Mouse (Mus musculus) layer of hippocampus, adult 18-20 months (tissue): Measurements from ENCODE around the gene Zfp260. TPM values are rescaled to one million over a fixed set of nuclear protein-coding genes. Genes with fewer than 3 reads are reported as not detected.

Experiments
- DNase-seq, 2 experiments: peaks; one replicate each; pipeline ENCODE4 v3.0.0; 2022; ENCODE audit warnings: low spot score in 2 of 2
- microRNA-seq, 2 experiments: library from miRNA; unstranded; fragments of <30 nt; microRNA quantifications; one replicate each; pipeline ENCODE4 v1.2.0; 2021
- total RNA-seq, 2 experiments: library from RNA; stranded (reverse); gene quantifications; 2 replicates each; pipeline ENCODE4 v1.2.3; 2021

Gene Zfp260
- total RNA-seq, 2 experiments from 2014 or later = 75.7 to 78.3 TPM

DNA sequence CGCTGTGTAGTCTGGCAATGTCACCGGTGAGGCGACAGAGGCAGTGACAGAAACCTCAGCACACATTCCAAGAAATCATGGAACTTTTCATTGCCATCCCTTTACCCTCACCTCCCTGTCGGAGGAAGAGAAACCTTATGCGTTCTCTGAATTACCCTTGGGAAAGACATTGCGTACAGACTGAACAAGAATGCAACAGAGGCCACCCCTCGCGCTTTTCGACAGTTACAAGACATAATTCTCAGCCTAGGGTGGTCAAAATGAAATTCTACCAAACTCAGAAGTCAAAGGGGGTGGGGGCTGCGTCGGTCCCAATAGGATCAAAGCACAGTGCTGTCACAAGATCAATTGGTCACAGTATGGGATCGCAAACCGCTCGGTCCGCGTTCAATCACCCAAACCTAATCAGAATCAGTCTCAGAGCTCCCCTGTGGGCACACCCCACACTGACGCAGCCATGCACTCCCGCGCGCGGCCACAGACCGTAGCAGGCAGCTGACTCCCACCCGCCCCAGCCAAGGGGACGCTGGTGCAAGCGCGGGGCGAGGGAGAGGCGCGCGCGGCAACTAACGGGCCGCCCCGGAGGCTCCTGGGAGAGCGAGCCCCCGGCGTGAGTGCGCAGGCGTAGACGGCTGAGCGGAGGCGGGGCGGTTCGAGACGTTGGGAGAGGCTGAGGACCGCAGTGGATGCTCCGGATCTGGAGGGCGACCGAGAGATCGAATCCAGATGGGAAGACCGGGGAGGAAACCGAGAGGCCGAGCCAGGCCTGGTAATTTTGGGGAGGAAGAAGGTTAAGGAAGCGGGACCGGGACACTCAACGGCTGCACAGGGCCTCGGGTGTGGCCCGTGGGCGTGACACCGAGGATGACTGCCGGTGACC is 27.0 kb downstream of the Zfp260 start, which contains the start of gene Zfp382:
Gene Zfp382, plus strand, starts transcription at position 635 of the 880 bp plus-strand sequence.
- DNase-seq = peak; percentile 89 to 91

- DNase-seq = no peak
Measured at GRCm38 (mm10) chr7:30122188-30122530, 27.6 kb downstream of the Zfp260 start.

GRCm38 (mm10) chr7:30129900-30130299 is 35.3 kb downstream of the Zfp260 start:
- no peak for DNase-seq

DNA sequence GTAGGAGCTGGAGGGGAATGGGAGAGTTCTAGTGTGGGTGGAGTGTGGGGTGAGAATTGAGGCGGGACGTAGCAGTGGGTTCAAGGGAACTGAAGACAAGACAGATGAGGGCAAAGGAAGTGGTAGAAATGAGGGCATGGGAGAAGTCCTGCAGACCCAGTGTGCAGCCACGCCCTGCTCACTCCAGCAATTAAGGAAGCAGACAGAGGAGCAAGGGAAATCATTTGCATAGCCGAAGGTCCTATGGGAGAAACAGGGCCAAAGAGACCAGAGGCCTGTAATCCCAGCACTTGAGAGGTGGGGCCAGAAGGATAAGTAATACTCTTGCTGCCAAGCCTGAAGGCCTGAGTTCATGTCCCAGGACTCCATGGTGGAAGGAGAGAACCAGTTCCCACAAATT is 37.8 kb downstream of the Zfp260 start:
- DNase-seq = no peak

- DNase-seq = peak in 1 of 2 experiments; percentile 53
Measured at GRCm38 (mm10) chr7:30136826-30137225, 42.2 kb downstream of the Zfp260 start.

DNA sequence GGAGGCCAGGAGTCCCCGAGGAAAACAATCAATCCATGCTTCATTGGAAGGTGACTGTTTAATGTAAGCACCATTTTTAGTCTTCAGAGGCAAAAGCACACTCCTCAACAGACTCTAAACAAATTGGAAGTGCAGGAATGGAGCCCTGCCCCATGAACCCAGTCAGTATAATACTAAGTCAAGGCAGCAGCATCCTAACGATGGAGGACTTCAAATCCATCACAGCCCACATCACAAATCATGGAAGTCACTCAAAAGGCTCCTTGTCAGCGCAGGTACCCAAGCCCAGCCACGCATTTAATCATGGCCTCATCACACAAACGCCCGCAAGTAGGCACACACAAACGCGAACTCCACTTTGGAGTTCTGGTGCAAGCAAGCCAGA is 48.6 kb downstream of the Zfp260 start:
- DNase-seq = no peak

- peak; percentile 47 to 75 for DNase-seq
Measured at GRCm38 (mm10) chr7:30143555-30144209, 49.1 kb downstream of the Zfp260 start.

GRCm38 (mm10) chr7:30147011-30147410 is 52.4 kb downstream of the Zfp260 start:
- DNase-seq = no peak

DNA sequence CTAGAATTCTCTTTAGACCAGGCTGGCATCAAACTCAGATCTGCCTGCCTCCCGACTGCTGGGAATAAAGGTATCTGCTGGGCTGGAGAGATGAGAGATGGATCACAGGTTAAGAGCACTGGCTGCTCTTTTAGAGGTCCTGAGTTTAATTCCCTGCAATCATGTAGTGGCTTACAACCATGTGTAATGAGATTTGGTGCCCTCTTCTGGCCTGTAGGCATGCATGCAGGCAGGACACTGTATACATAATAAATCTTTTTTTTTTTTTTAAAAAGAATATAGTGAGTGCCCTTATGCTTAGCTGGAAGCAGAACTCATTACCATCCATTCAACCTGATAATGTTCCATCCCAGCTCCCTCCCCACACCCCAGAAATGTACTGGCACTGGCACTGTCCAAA is 59.5 kb downstream of the Zfp260 start:
- no peak for DNase-seq

GRCm38 (mm10) chr7:30155507-30155906 is 60.9 kb downstream of the Zfp260 start:
- DNase-seq = no peak

Small RNA genes within 50 kb of the gene (microRNA-seq; reads per million reads assigned to microRNA genes)
- 0 reads per million in 2 experiments for gene Gm23368

Other genes with a start within 250 kb of the Zfp260 start
- gene Zfp940, start 241.1 kb upstream of the Zfp260 start, total RNA-seq = 10 to 100 TPM; 14.2 to 18.9 TPM
- 10 to 100 TPM; 17.4 to 21.0 TPM for gene Zfp420, start 234.8 kb upstream of the Zfp260 start, total RNA-seq
- gene Zfp27, start 188.2 kb upstream of the Zfp260 start, total RNA-seq = 10 to 100 TPM; 19.7 to 19.8 TPM
- 10 to 100 TPM in 1 of 2 experiments, 1 to 10 TPM in 1; 8.0 to 10.0 TPM for gene Zfp383, start 186.6 kb upstream of the Zfp260 start, total RNA-seq
- gene Zfp74, start 140.7 kb upstream of the Zfp260 start, total RNA-seq = 10 to 100 TPM; 15.4 to 18.1 TPM
- 1 to 10 TPM; 3.5 to 4.5 TPM for gene Zfp568, start 110.8 kb upstream of the Zfp260 start, total RNA-seq
- 10 to 100 TPM in 1 of 2 experiments, 1 to 10 TPM in 1; 8.9 to 11.2 TPM for gene Zfp14, start 43.4 kb upstream of the Zfp260 start, total RNA-seq
- 1 to 10 TPM; 4.7 to 4.9 TPM for gene Zfp82, start 21.9 kb upstream of the Zfp260 start, total RNA-seq
- gene Gm26920, start 4.4 kb upstream of the Zfp260 start, total RNA-seq = under 1 TPM in 1 of 2 experiments, not detected in 1; 0.64 TPM
- 1 to 10 TPM; 5.9 to 8.7 TPM for gene Zfp566, start 4.2 kb upstream of the Zfp260 start, total RNA-seq
- gene Zfp382, start 27.2 kb downstream of the Zfp260 start, total RNA-seq = 10 to 100 TPM; 29.8 to 34.3 TPM
- gene Zfp146, start 75.0 kb downstream of the Zfp260 start, total RNA-seq = 10 to 100 TPM; 48.3 to 53.7 TPM
- 1 to 10 TPM; 3.1 to 4.6 TPM for gene Cox7a1, start 89.4 kb downstream of the Zfp260 start, total RNA-seq
- 100 to 1,000 TPM; 205 to 227 TPM for gene Capns1, start 104.0 kb downstream of the Zfp260 start, total RNA-seq
- gene Polr2i, start 137.2 kb downstream of the Zfp260 start, total RNA-seq = 10 to 100 TPM; 55.1 to 59.8 TPM
- gene Tbcb, start 137.5 kb downstream of the Zfp260 start, total RNA-seq = 100 to 1,000 TPM; 128 to 131 TPM
- not detected for gene Ovol3, start 140.9 kb downstream of the Zfp260 start, total RNA-seq
- gene Thap8, start 185.3 kb downstream of the Zfp260 start, total RNA-seq = under 1 TPM in 1 of 2 experiments, not detected in 1; 0.33 TPM
- gene Wdr62, start 185.6 kb downstream of the Zfp260 start, total RNA-seq = 1 to 10 TPM in 1 of 2 experiments, under 1 TPM in 1; 0.77 to 1.6 TPM
- 100 to 1,000 TPM; 461 to 466 TPM for gene Clip3, start 197.0 kb downstream of the Zfp260 start, total RNA-seq
- gene Alkbh6, start 213.9 kb downstream of the Zfp260 start, total RNA-seq = 10 to 100 TPM; 55.2 to 63.0 TPM
- gene Syne4, start 220.0 kb downstream of the Zfp260 start, total RNA-seq = 10 to 100 TPM; 10.5 to 10.9 TPM
- under 1 TPM; 0.30 to 0.43 TPM for gene E130208F15Rik, start 227.0 kb downstream of the Zfp260 start, total RNA-seq
- gene Sdhaf1, start 229.1 kb downstream of the Zfp260 start, total RNA-seq = 1 to 10 TPM; 6.3 to 6.6 TPM